Mouse (Mus musculus) hindbrain, embryonic 12.5 days (tissue): ENCODE data around the gene Gm37596. TPM values are rescaled to one million over a fixed set of nuclear protein-coding genes. Genes with fewer than 3 reads are reported as not detected.
"Not testable (repeated sequence)": the region's sequence is repeated elsewhere in the genome, so short reads cannot be mapped to it uniquely, and the experiment has no call there.

Experiments
- ATAC-seq: fragments of 200-750 bp; cut with Nextera tagmentation; 2 replicates; pipeline ENCODE4 v1.8.0; 2017; ENCODE audit warnings: moderate TSS enrichment; ENCODE audit not compliant: low FRiP score
- H3K27ac ChIP-seq: fragments of 300-500 bp; sonication (generic); 2 replicates; pipeline ENCODE4 v1.5.1; 2016; ENCODE audit warnings: mild to moderate bottlenecking
- H3K27me3 ChIP-seq: fragments of 300-500 bp; sonication (generic); 2 replicates; pipeline ENCODE4 v1.6.1; 2016; ENCODE audit warnings: mild to moderate bottlenecking
- H3K36me3 ChIP-seq: fragments of 300-500 bp; sonication (generic); 2 replicates; pipeline ENCODE4 v1.6.1; 2016; ENCODE audit warnings: mild to moderate bottlenecking
- H3K4me1 ChIP-seq: fragments of 300-500 bp; sonication (generic); 2 replicates; pipeline ENCODE4 v1.6.1; 2016
- H3K4me2 ChIP-seq: fragments of 300-500 bp; sonication (generic); replicated peaks from 2 replicates; pipeline ENCODE4 v1.6.1; 2016; ENCODE audit warnings: mild to moderate bottlenecking
- H3K4me3 ChIP-seq: fragments of 300-500 bp; sonication (generic); 2 replicates; pipeline ENCODE4 v1.5.1; 2016; ENCODE audit warnings: mild to moderate bottlenecking
- H3K9ac ChIP-seq: fragments of 300-500 bp; sonication (generic); 2 replicates; pipeline ENCODE4 v1.6.1; 2016; ENCODE audit warnings: mild to moderate bottlenecking, moderate library complexity
- H3K9me3 ChIP-seq: fragments of 300-500 bp; sonication (generic); replicated peaks from 2 replicates; pipeline ENCODE4 v1.6.1; 2016; ENCODE audit warnings: mild to moderate bottlenecking
- WGBS: fragments of 180-500 bp; shearing (Covaris S2); methylation state at CpG from one replicate; pipeline ENCODE4 v1.1.7; 2016; 5-methylcytosine and 5-hydroxymethylcytosine counted together
- polyA plus RNA-seq: library from polyadenylated mRNA; unstranded; fragments of >200 nt; fragmentation: Nextera tagmentation; extraction: Ambion mirVana; gene quantifications from 2 replicates; pipeline ENCODE4 v1.2.1, GENCODE M21; 2016

The Gm37596 gene
- not detected in 2 replicates for polyA plus RNA-seq

- H3K27me3 ChIP-seq, H3K4me3 ChIP-seq, H3K4me2 ChIP-seq, H3K27ac ChIP-seq, H3K36me3 ChIP-seq, H3K4me1 ChIP-seq, H3K9me3 ChIP-seq, H3K9ac ChIP-seq, ATAC-seq: not testable (repeated sequence)
- WGBS: 50% methylated on average over 1 of the region's 2 CpGs
These were observed at the start of gene Gm37596 for GRCm38 (mm10) chr3:93692970-93693369. Gene Gm37596 (minus strand): TSS chr3:93693070.

DNA sequence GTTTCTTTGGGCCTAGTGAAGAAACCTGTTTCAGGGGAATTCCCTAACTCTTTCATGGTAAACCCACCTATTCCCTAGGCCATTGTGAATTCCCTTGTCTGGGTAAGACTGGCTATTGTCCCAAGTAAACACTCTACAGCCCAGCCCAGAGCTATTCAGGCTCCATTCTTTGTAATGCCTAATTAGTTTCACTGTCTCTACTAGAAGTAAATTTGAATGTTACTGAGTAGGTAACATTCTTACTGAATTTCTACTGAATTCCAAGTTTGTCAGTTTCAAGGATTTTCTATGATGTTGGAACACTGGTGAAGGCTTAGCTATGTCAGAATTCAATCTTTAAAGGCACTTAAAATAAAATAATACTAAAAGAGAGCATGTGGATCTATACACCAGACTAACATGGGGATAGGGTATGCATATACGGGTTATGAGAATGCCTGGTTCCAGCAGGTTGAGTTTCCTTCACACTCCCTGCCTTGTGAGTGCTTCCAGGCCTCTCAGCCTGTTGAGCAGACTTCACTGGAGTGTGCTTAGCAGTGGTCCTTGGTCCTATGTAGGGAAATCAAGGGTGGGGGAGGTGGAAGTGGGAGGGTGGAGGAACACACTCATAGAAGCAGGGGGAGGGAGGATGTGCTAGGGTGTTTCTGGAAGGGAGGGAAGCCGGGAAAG, 16.2 kb upstream of the Gm37596 start:
- not testable (repeated sequence) for H3K4me2 ChIP-seq, H3K4me1 ChIP-seq, H3K9me3 ChIP-seq, H3K4me3 ChIP-seq, H3K27ac ChIP-seq, H3K27me3 ChIP-seq, H3K9ac ChIP-seq, ATAC-seq, H3K36me3 ChIP-seq
- WGBS: 81% methylated on average over 2 of the region's 2 CpGs

DNA sequence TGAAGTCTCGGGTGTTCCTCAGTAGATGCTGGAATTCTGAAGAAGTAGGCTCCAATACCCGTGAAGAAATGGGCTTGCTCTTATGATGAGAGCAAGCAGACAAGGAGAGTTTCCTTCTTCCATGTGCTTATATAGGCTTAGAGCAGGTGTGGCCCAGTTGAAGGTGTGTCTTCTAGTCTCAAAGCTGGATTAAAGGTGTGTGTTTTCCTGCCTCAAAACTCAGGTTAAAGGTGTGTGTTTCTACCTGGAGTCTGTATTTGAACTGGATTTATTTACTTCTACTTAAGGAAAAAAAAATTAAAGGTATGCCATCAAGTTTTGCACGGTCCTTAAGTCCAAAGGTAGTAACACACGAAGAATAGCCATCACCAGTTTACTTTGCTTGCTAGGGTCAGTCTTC, 16.7 kb downstream of the Gm37596 start, which contains the start of gene Tdpoz1:
Gene Tdpoz1, minus strand, starts transcription at position 101 of the 400 bp plus-strand sequence.
- not testable (repeated sequence) for H3K4me1 ChIP-seq, H3K9ac ChIP-seq, H3K27me3 ChIP-seq, H3K27ac ChIP-seq, ATAC-seq, H3K9me3 ChIP-seq, H3K36me3 ChIP-seq, H3K4me2 ChIP-seq, H3K4me3 ChIP-seq
- WGBS: 87% methylated on average over 3 of the region's 4 CpGs

- H3K9ac ChIP-seq, ATAC-seq, H3K27ac ChIP-seq, H3K36me3 ChIP-seq, H3K4me3 ChIP-seq, H3K27me3 ChIP-seq, H3K4me1 ChIP-seq, H3K9me3 ChIP-seq, H3K4me2 ChIP-seq: not testable (repeated sequence)
- 80% methylated on average over 5 of the region's 6 CpGs for WGBS
These were observed 21.9 kb downstream of the Gm37596 start for GRCm38 (mm10) chr3:93670805-93671503.

- WGBS: 85% methylated on average over 1 of the region's 1 CpGs
- Histone ChIP-seq H3K4me3 (no peak overlapping the region), H3K36me3 (no peaks in the 10 kb centered on the region), H3K4me2 (no peak overlapping the region), H3K4me1 (no peaks in the 10 kb centered on the region), H3K27ac (no peak overlapping the region), H3K9me3 (no peaks in the 10 kb centered on the region), H3K9ac (no peak overlapping the region), H3K27me3 (no peaks in the 10 kb centered on the region)
- no peak for ATAC-seq
These were observed 38.6 kb downstream of the Gm37596 start for GRCm38 (mm10) chr3:93654260-93654659.

GRCm38 (mm10) chr3:93652586-93652985, 40.3 kb downstream of the Gm37596 start, which contains the start of gene Tdpoz2:
Gene Tdpoz2 (minus strand): TSS chr3:93652686.
- Histone ChIP-seq H3K27ac (no peak within 1 kb of the TSS), H3K27me3 (no peaks in the 10 kb centered on the region), H3K4me1 (no peaks in the 10 kb centered on the region), H3K9me3 (no peaks in the 10 kb centered on the region), H3K36me3 (no peaks in the 10 kb centered on the region), H3K9ac (no peak within 1 kb of the TSS), H3K4me2 (no peak within 1 kb of the TSS), H3K4me3 (no peak within 1 kb of the TSS)
- 86% methylated on average over 3 of the region's 3 CpGs for WGBS
- ATAC-seq: no peak

Other genes starting within 250 kb of the Gm37596 start
- gene Tchhl1, start 224.3 kb downstream of the Gm37596 start, polyA plus RNA-seq: not detected in 2 replicates
- 606 and 628 TPM in 2 replicates for gene S100a11, start 172.6 kb downstream of the Gm37596 start, polyA plus RNA-seq
- 233 and 244 TPM in 2 replicates for gene S100a10, start 138.0 kb downstream of the Gm37596 start, polyA plus RNA-seq
- not detected in 2 replicates for gene Tdpoz2, start 40.4 kb downstream of the Gm37596 start, polyA plus RNA-seq
- gene Tdpoz1, start 16.8 kb downstream of the Gm37596 start, polyA plus RNA-seq: not detected in 2 replicates
- not detected in 2 replicates for gene Gm5773, start 79.9 kb upstream of the Gm37596 start, polyA plus RNA-seq
- gene Tdpoz4, start 103.3 kb upstream of the Gm37596 start, polyA plus RNA-seq: not detected in 2 replicates
- not detected in 2 replicates for gene Tdpoz3, start 132.9 kb upstream of the Gm37596 start, polyA plus RNA-seq